8 mouse cellular contexts compared by ENCODE assay signal in the genomic region with DNA sequence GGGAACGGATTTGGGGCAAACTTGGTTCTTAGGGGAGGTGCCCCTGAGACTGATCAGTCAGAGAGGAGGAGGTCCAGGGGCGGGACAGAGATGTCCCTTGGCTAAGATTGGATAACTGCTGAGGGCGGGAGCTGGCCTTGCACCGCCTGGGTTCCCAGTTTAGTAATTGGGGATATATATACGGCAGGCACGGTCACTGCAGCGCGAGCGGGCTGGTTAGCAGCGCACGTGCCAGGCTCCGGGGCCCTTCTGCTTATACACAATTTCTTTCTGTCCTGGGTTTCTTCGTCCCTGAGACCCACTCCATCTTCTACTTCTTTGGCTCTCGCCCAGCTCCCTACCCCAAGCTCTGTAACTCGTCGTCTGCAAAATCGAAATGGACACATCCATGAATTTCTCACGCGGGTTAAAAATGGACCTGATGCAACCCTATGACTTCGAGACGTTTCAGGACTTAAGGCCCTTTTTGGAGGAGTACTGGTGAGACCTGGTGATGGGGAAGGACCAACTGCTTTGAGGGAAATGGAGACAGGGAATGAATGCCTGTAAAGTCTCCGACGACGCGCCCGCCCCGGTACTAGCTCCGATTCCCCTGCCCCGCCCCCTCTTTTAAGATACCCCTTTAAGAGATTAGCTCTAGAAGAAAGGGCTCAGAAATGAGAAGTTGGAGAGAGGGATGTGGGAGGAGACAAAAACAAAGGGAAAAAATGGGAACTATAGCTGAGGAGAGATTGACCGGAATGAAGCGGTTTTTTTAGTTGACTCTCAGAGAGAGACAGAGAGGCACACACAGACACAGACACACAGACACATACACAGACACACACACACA. TPM values are rescaled to one million over a fixed set of nuclear protein-coding genes. Genes with fewer than 3 reads are reported as not detected.
A peak's percentile ranks its signal among the peaks of the same experiment; 100 is the strongest.
DNase-seq lines count a peak whose midpoint lies in the region; ATAC-seq lines count a peak whose summit lies in the region.

Elovl3 (plus strand) TSS at position 204 of the 832 bp plus-strand sequence.

- peak within 1 kb of the TSS; percentile 46 for H3K4me2 ChIP-seq in intestine, embryonic 14.5 days (ENCODE audit: low read length)
- H3K4me2 ChIP-seq in lung, embryonic 15.5 days, result peak within 1 kb of the TSS; percentile 53
- peak within 1 kb of the TSS; percentile 43 for H3K4me2 ChIP-seq in stomach, embryonic 14.5 days (replicated peaks; ENCODE audit: low read depth, low read length)

- intact Hi-C loops in left cerebral cortex, postnatal 4 days (cut with DNase I), result no loop called here

- peaks cover 21% of the 10 kb centered on the region for H3K4me1 ChIP-seq in intestine, embryonic 14.5 days (replicated peaks; ENCODE audit: control insufficient read depth, insufficient read depth, low read length)
- peaks cover 23% of the 10 kb centered on the region for H3K4me1 ChIP-seq in lung, embryonic 15.5 days
- peaks cover 13% of the 10 kb centered on the region for H3K4me1 ChIP-seq in stomach, embryonic 14.5 days (ENCODE audit: control insufficient read depth, insufficient read depth, low read length)

- 4% methylated on average over 31 of the region's 31 CpGs for WGBS in intestine, embryonic 14.5 days
- WGBS in lung, embryonic 15.5 days, result 2% methylated on average over 31 of the region's 31 CpGs
- WGBS in stomach, embryonic 14.5 days, result 3% methylated on average over 31 of the region's 31 CpGs

- no peak for ATAC-seq in intestine, embryonic 14.5 days (replicated peaks; ENCODE audit: low FRiP score, low TSS enrichment, low read depth)
- peak; percentile 49; the same call in 1 of the 2 replicates for ATAC-seq in lung, embryonic 15.5 days (ENCODE audit: borderline replicate concordance, extremely low read depth, low FRiP score, low TSS enrichment)
- no peak for ATAC-seq in stomach, embryonic 14.5 days (ENCODE audit: insufficient number of reproducible peaks, insufficient read depth, low FRiP score, low read depth)

- DNase-seq in A20 (ENCODE audit: low read depth, low spot score), result peak; percentile 77
- DNase-seq in adrenal gland, adult 2 months, result peak; percentile 86
- DNase-seq in gastrocnemius, postnatal 25 days, result peak; percentile 37
- DNase-seq in intestine, embryonic 14.5 days (ENCODE audit: low spot score), result peak; percentile 64
- no peak for DNase-seq in left cerebral cortex, postnatal 4 days
- no peak for DNase-seq in frontal cortex, postnatal 36 days (ENCODE audit: low spot score in 2 of 2)

- no peaks in the 10 kb centered on the region for H3K9me3 ChIP-seq in intestine, embryonic 14.5 days (ENCODE audit: control insufficient read depth, low read length)
- H3K9me3 ChIP-seq in lung, embryonic 15.5 days, result no peaks in the 10 kb centered on the region
- no peaks in the 10 kb centered on the region for H3K9me3 ChIP-seq in stomach, embryonic 14.5 days (ENCODE audit: control insufficient read depth, low read depth, low read length)

- peak within 1 kb of the TSS; percentile 22 for H3K4me3 ChIP-seq in intestine, embryonic 14.5 days (ENCODE audit: low read depth, low read length)
- H3K4me3 ChIP-seq in lung, embryonic 15.5 days, result peak within 1 kb of the TSS; percentile 27
- H3K4me3 ChIP-seq in stomach, embryonic 14.5 days (ENCODE audit: low read depth, low read length), result peak within 1 kb of the TSS; percentile 19

- no peaks in the 10 kb centered on the region for H3K36me3 ChIP-seq in intestine, embryonic 14.5 days (ENCODE audit: control insufficient read depth, insufficient read depth, low read length)
- H3K36me3 ChIP-seq in lung, embryonic 15.5 days, result no peaks in the 10 kb centered on the region
- no peaks in the 10 kb centered on the region for H3K36me3 ChIP-seq in stomach, embryonic 14.5 days (ENCODE audit: control insufficient read depth, insufficient read depth, low read length)

- no peak within 1 kb of the TSS for H3K27ac ChIP-seq in intestine, embryonic 14.5 days (ENCODE audit: low read depth)
- H3K27ac ChIP-seq in lung, embryonic 15.5 days, result no peak within 1 kb of the TSS
- H3K27ac ChIP-seq in stomach, embryonic 14.5 days (ENCODE audit: low read length), result no peak within 1 kb of the TSS

- H3K9ac ChIP-seq in intestine, embryonic 14.5 days (ENCODE audit: low read length), result no peak within 1 kb of the TSS
- H3K9ac ChIP-seq in lung, embryonic 15.5 days, result 0 out of 2 replicates have a peak within 1 kb of the TSS, but pooled peaks have one; percentile 2
- no peak within 1 kb of the TSS for H3K9ac ChIP-seq in stomach, embryonic 14.5 days (replicated peaks; ENCODE audit: low read depth, low read length)

- peaks cover 64% of the 10 kb centered on the region for H3K27me3 ChIP-seq in intestine, embryonic 14.5 days (replicated peaks; ENCODE audit: control insufficient read depth, insufficient read depth, low read length)
- peaks cover 76% of the 10 kb centered on the region for H3K27me3 ChIP-seq in lung, embryonic 15.5 days
- H3K27me3 ChIP-seq in stomach, embryonic 14.5 days (ENCODE audit: control insufficient read depth, insufficient read depth, low read length), result peaks cover 37% of the 10 kb centered on the region

RNA-seq across cellular contexts. Expression of gene Elovl3, which starts in this region (rescaled TPM):
- 10 to 100 TPM; 54.7 to 59.4 TPM for total RNA-seq in adrenal gland, adult 2 months (2021)
- polyA plus RNA-seq in adrenal gland, adult 2 months (2012; rRNA removed), result 2.6 and 4.8 TPM in 2 replicates
- not detected for total RNA-seq in gastrocnemius, postnatal 25 days (2021)
- not detected in 2 replicates for polyA plus RNA-seq in intestine, embryonic 14.5 days (2014; fragmentation: Nextera tagmentation; extraction: Ambion mirVana)
- not detected in 2 replicates for polyA plus RNA-seq in lung, embryonic 15.5 days (2015; fragmentation: Nextera tagmentation; extraction: Ambion mirVana)
- not detected in 2 replicates for polyA plus RNA-seq in stomach, embryonic 14.5 days (2014; fragmentation: Nextera tagmentation; extraction: Ambion mirVana)
- total RNA-seq in left cerebral cortex, postnatal 4 days (2021), result not detected

Comparison
In these comparisons a context has a peak if more than half of its experiments do, and no peak if none do; other contexts are left out.
1. RNA of gene Elovl3 (total RNA-seq): 54.7 to 59.4 TPM in adrenal gland, adult 2 months; not detected in gastrocnemius, postnatal 25 days and not detected in left cerebral cortex, postnatal 4 days; every median in the first group is over 10 times any median in the second.
2. Peak in DNase-seq in gastrocnemius, postnatal 25 days; RNA of the gene not detected or under 1 TPM.
3. Peak in DNase-seq, H3K4me3 ChIP-seq and H3K4me2 ChIP-seq in intestine, embryonic 14.5 days; RNA of the gene not detected or under 1 TPM.
4. Peak in ATAC-seq, H3K4me3 ChIP-seq, H3K9ac ChIP-seq and H3K4me2 ChIP-seq in lung, embryonic 15.5 days; RNA of the gene not detected or under 1 TPM.
5. DNase-seq: peak in A20 (single experiment) and adrenal gland, adult 2 months (single experiment); none in left cerebral cortex, postnatal 4 days (single experiment) and frontal cortex, postnatal 36 days (0 of 2).
6. Peak in every context shown above with its lines, with median percentiles within 50 percentile points of each other: H3K4me2 ChIP-seq and H3K4me3 ChIP-seq.